Mouse (Mus musculus) liver (tissue): ENCODE measurements around the gene Olfml2b.

Experiments
- DNase-seq: peaks from one replicate; pipeline ENCODE4 v3.0.0-alpha.2; 2020; ENCODE audit warnings: mixed read lengths

Gene Olfml2b

GRCm38 (mm10) chr1:170646606-170647287 lies 2.4 kb downstream of the Olfml2b start:
- no peak for DNase-seq

GRCm38 (mm10) chr1:170647381-170647780 lies 3.0 kb downstream of the Olfml2b start:
- DNase-seq: no peak

GRCm38 (mm10) chr1:170647971-170648514 lies 3.7 kb downstream of the Olfml2b start:
- DNase-seq: no peak

GRCm38 (mm10) chr1:170651046-170651723 lies 6.9 kb downstream of the Olfml2b start:
- no peak for DNase-seq

GRCm38 (mm10) chr1:170651989-170652740 lies 7.8 kb downstream of the Olfml2b start:
- DNase-seq: no peak

GRCm38 (mm10) chr1:170655280-170655917 lies 11.1 kb downstream of the Olfml2b start:
- peak; percentile 7 for DNase-seq

DNA sequence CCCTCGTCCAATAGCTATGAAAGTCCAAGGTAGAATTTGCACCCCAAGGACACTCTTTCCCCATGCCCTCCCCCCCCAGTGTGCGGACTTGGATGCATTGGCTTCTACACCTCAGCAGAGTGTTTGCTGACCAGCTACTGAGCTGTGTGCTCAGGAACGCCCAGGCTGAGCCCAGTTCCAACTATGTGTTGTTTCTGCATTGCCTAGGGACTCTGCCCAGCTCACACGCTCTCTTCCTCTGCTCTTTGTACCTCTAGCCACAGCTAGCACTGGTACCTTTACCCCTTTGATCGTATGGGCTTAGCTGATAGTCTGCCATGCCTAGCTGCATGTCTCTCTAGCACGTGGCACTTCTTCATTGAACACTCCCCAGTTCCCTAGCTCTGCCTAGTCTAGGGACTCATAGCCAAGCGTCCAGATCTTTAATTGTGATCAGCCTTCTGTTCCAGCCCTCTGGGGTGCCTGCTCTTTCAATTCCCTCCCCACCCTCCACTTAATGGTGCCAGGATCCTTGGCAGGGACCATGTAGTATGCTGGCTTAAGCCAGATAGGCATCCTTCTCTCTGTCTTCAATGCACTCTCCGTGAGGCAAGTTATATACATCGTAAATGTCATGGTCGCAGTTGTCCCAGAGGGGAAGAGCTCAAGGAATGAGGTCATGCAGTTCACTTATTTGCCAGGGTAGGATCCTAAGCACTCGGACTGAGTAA lies 12.3 kb downstream of the Olfml2b start:
- no peak for DNase-seq

- no peak for DNase-seq
Observed at GRCm38 (mm10) chr1:170657228-170657521, 12.8 kb downstream of the Olfml2b start.

- no peak for DNase-seq
Observed at GRCm38 (mm10) chr1:170657643-170658314, 13.4 kb downstream of the Olfml2b start.

- no peak for DNase-seq
Observed at GRCm38 (mm10) chr1:170659260-170659659, 14.9 kb downstream of the Olfml2b start.

DNA sequence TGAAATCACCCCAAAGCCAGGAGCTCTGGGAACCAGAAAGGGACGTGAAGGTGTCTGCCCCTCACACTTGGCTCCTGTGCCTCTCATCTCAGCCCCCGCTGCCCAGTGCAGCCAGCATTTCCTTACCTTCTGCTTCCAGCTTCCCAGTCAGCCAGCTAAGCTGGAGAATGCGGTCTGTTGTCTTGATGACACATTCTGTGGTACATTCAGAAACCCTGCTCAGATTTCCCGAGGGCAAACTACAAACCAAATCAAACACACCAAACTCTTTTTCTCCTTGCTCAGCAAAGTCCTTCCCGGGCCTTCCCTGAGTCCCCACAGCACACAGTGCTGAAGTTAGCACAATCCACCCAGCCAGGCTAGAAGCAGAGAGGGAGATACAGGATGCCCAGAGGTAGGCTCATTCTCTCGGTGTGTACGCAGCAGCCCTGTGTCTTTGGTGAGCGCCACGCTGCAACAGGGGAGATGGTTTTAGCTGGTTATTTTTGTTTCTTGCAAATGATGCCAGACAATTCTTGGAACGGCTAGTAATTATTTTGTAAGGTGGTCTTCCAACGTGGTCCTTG lies 20.4 kb downstream of the Olfml2b start:
- no peak for DNase-seq

- DNase-seq: no peak
Observed at GRCm38 (mm10) chr1:170665200-170665599, 20.9 kb downstream of the Olfml2b start.

- no peak for DNase-seq
Observed at GRCm38 (mm10) chr1:170674184-170674775, 29.9 kb downstream of the Olfml2b start.

GRCm38 (mm10) chr1:170677681-170678080 lies 33.3 kb downstream of the Olfml2b start:
- DNase-seq: no peak

DNA sequence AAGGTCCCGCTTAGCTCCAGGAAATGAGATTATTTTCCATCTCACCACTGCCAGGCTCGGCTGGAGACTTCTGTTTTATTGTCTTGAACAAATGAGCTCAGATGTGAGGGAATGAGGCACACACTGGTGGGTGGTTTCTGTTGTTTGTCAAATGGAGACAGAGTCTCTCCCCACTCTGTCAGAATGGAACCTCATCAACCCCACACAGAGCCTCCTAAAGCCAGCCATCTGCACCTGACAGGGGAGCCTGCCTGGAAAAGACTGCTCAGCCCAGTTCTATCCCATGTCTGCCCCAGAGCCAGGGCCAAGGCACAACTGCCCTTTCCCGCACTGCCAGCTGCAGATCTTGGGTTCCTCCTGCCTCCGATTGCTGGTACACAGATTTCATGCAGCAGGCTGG lies 34.5 kb downstream of the Olfml2b start:
- no peak for DNase-seq

DNA sequence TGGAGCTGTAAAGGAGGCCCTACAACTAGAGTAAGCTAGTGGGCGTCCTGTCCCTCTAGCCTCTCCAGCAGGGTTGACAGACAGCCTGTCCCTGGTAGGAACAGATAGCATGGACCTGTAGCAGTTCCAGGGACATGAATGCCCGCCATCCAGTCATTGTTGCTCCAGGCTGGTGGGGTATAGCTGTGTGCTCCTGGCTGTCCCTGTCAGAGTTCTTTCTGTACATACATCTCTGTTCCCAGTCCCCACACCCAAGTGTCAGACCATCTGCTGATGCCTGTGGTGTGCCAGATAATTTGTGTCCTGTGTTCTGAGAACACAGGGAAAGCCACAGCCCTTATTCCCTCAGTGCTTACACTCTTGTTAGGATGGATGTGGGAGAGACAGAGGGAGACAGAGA lies 35.3 kb downstream of the Olfml2b start:
- DNase-seq: no peak

DNA sequence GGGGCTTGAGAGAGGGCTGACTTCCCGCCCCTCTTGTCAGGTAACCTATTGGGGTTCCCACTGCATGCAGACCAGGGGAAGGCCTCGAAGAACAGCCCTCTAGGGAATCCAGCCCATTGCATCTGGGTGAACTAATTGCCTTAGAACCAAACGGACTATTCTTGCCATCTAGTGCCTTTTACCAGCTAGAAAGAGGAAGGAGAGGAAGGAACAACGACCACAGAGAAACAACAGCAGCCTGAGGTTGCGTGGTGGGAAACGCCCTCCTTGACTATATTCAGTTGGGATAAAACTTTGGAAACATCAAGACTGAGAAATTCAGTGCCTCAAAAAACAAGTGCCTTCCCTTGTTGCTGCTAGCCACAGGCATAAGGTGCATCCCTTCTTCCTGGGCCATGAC lies 39.5 kb downstream of the Olfml2b start:
- no peak for DNase-seq

- DNase-seq: no peak
Observed at GRCm38 (mm10) chr1:170689773-170690172, 45.4 kb downstream of the Olfml2b start.

DNA sequence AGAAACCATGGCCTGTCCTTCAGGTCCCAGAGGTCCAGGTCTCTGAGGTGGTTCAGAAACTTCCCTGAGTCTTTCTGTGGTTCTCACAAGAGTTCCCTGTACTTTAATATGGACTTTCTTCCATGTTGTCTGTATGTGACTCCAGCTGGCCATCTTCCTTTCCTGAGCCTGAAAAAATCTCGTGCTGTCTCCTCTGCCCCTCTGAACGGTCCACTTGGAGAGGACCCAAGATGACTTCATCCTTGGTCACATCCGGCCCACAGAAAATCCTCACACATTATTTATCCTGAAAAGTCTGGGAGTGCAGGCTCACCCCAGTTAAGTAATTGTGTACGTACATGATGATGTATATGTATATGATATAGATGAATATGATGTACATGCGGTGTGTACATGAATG lies 47.0 kb downstream of the Olfml2b start:
- no peak for DNase-seq

DNA sequence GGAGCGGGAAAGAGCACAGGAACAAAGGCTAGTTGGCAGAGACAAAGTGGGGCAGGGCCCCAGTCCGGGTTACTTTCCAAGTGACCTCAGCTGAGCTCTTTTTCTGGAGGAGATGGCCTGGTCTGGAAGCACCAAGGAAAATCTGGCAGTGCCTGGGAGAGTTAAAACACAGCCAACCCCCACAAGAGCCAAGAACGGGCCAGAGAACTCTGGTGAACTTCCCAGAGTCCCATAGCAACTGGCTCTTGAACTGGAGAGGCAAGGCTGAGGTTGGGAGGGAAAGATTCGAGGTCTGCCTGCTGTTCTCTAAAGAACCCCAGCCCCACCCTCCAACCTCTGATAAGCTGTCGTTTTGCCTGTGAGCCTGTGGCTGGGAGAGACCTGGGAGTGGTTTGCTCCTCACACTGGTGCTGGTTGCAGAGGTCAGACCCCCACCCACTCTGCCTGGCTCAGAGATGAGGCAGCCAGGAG lies 50.5 kb downstream of the Olfml2b start:
- no peak for DNase-seq

GRCm38 (mm10) chr1:170695326-170695725 lies 51.0 kb downstream of the Olfml2b start:
- DNase-seq: no peak
